Mouse (Mus musculus) hindbrain, embryonic 15.5 days (tissue): ENCODE data around the gene Cd79a. TPM values are rescaled to one million over a fixed set of nuclear protein-coding genes. Genes with fewer than 3 reads are reported as not detected.

ENCODE experiments used
- ATAC-seq: fragments of 200-750 bp; cut with Nextera tagmentation; 2 replicates; pipeline ENCODE4 v1.8.0; 2017; ENCODE audit warnings: low read depth, moderate number of reproducible peaks, moderate TSS enrichment; ENCODE audit not compliant: low FRiP score
- H3K27ac ChIP-seq: fragments of 300-500 bp; sonication (generic); replicated peaks from 2 replicates; pipeline ENCODE4 v1.5.1; 2015; ENCODE audit warnings: mild to moderate bottlenecking, inconsistent platforms
- H3K27me3 ChIP-seq: fragments of 300-500 bp; sonication (generic); 2 replicates; pipeline ENCODE4 v1.6.1; 2015; ENCODE audit warnings: control low read depth, inconsistent platforms
- H3K36me3 ChIP-seq: fragments of 300-500 bp; sonication (generic); 2 replicates; pipeline ENCODE4 v1.6.1; 2015; ENCODE audit warnings: control low read depth, inconsistent platforms
- H3K4me1 ChIP-seq: fragments of 300-500 bp; sonication (generic); replicated peaks from 2 replicates; pipeline ENCODE4 v1.6.1; 2015; ENCODE audit warnings: control low read depth, inconsistent platforms
- H3K4me2 ChIP-seq: fragments of 300-500 bp; sonication (generic); 2 replicates; pipeline ENCODE4 v1.6.1; 2015; ENCODE audit warnings: moderate library complexity, mild to moderate bottlenecking, inconsistent platforms
- H3K4me3 ChIP-seq: fragments of 300-500 bp; sonication (generic); 2 replicates; pipeline ENCODE4 v1.5.1; 2015; ENCODE audit warnings: mild to moderate bottlenecking, inconsistent platforms
- H3K9ac ChIP-seq: fragments of 300-500 bp; sonication (generic); 2 replicates; pipeline ENCODE4 v1.6.1; 2015; ENCODE audit warnings: inconsistent platforms
- H3K9me3 ChIP-seq: fragments of 300-500 bp; sonication (generic); 2 replicates; pipeline ENCODE4 v1.6.1; 2016; ENCODE audit warnings: control low read depth, inconsistent platforms
- WGBS: fragments of 180-500 bp; shearing (Covaris S2); methylation state at CpG from one replicate; pipeline ENCODE4 v1.1.7; 2015; 5-methylcytosine and 5-hydroxymethylcytosine counted together
- polyA plus RNA-seq: library from polyadenylated mRNA; unstranded; fragments of >200 nt; fragmentation: Nextera tagmentation; extraction: Ambion mirVana; gene quantifications from 2 replicates; pipeline ENCODE4 v1.2.1, GENCODE M21; 2015

Gene Cd79a
- polyA plus RNA-seq, 1 experiment from 2014 or later: 0.17 TPM

GRCm38 (mm10) chr7:24903444-24903825 is 6.3 kb downstream of the Cd79a start:
- 47% methylated on average over 10 of the region's 10 CpGs for WGBS
- Histone ChIP-seq H3K27me3 (no peaks in the 10 kb centered on the region), H3K4me3 (peak overlapping the region; percentile 57), H3K36me3 (no peaks in the 10 kb centered on the region), H3K4me2 (peak overlapping the region; percentile 63), H3K4me1 (peaks cover 49% of the 10 kb centered on the region), H3K27ac (0 out of 2 replicates have a peak overlapping the region, but pooled peaks have one; percentile 71), H3K9me3 (no peaks in the 10 kb centered on the region), H3K9ac (peak overlapping the region; percentile 70; the same call in 1 of the 2 replicates)
- ATAC-seq: no peak

GRCm38 (mm10) chr7:24904070-24904483 is 6.9 kb downstream of the Cd79a start:
- H3K36me3 ChIP-seq: no peaks in the 10 kb centered on the region
- peak overlapping the region; percentile 57 for H3K4me3 ChIP-seq
- ATAC-seq: peak; percentile 98
- no peaks in the 10 kb centered on the region for H3K27me3 ChIP-seq
- peaks cover 49% of the 10 kb centered on the region for H3K4me1 ChIP-seq
- peak overlapping the region; percentile 78 for H3K27ac ChIP-seq
- no peaks in the 10 kb centered on the region for H3K9me3 ChIP-seq
- peak overlapping the region; percentile 63 for H3K4me2 ChIP-seq
- under 1% methylated on average over 30 of the region's 30 CpGs for WGBS
- H3K9ac ChIP-seq: peak overlapping the region; percentile 60

GRCm38 (mm10) chr7:24904936-24905335 is 7.8 kb downstream of the Cd79a start:
- H3K4me3 ChIP-seq: peak overlapping the region; percentile 57

GRCm38 (mm10) chr7:24906551-24906950 is 9.4 kb downstream of the Cd79a start:
- H3K36me3 ChIP-seq: peaks cover 3% of the 10 kb centered on the region; the same call in 1 of the 2 replicates
- no peak for ATAC-seq
- H3K27me3 ChIP-seq: no peaks in the 10 kb centered on the region
- H3K9me3 ChIP-seq: no peaks in the 10 kb centered on the region
- 38% methylated on average over 6 of the region's 6 CpGs for WGBS
- no peak overlapping the region for H3K4me2 ChIP-seq
- H3K27ac ChIP-seq: no peak overlapping the region
- no peak overlapping the region for H3K4me3 ChIP-seq
- peaks cover 49% of the 10 kb centered on the region for H3K4me1 ChIP-seq
- H3K9ac ChIP-seq: no peak overlapping the region

More at GRCm38 (mm10) chr7:24904936-24905335, 7.8 kb downstream of the Cd79a start:
- Histone ChIP-seq H3K9ac (peak overlapping the region; percentile 60), H3K4me2 (peak overlapping the region; percentile 63), H3K9me3 (no peaks in the 10 kb centered on the region), H3K27ac (peak overlapping the region; percentile 78; the same call in 1 of the 2 replicates), H3K4me1 (peaks cover 49% of the 10 kb centered on the region), H3K36me3 (peaks cover 3% of the 10 kb centered on the region; the same call in 1 of the 2 replicates), H3K27me3 (no peaks in the 10 kb centered on the region)
- 17% methylated on average over 3 of the region's 3 CpGs for WGBS
- ATAC-seq: no peak

- H3K9me3 ChIP-seq: no peaks in the 10 kb centered on the region
- peaks cover 10% of the 10 kb centered on the region; the same call in 1 of the 2 replicates for H3K36me3 ChIP-seq
- H3K27ac ChIP-seq: no peak overlapping the region
- H3K4me1 ChIP-seq: peaks cover 47% of the 10 kb centered on the region
- no peak overlapping the region for H3K4me2 ChIP-seq
- 48% methylated on average over 13 of the region's 13 CpGs for WGBS
- no peak for ATAC-seq
- H3K4me3 ChIP-seq: no peak overlapping the region
- H3K27me3 ChIP-seq: no peaks in the 10 kb centered on the region
- H3K9ac ChIP-seq: no peak overlapping the region
These were observed 10.1 kb downstream of the Cd79a start for GRCm38 (mm10) chr7:24907211-24907748.

- Histone ChIP-seq H3K36me3 (peaks cover 31% of the 10 kb centered on the region), H3K4me2 (no peak overlapping the region), H3K9ac (no peak overlapping the region), H3K27ac (no peak overlapping the region), H3K4me3 (no peak overlapping the region), H3K9me3 (no peaks in the 10 kb centered on the region), H3K4me1 (0 out of 2 replicates have a peak, but pooled peaks cover 2% of the 10 kb centered on the region), H3K27me3 (no peaks in the 10 kb centered on the region)
- no peak for ATAC-seq
- 93% methylated on average over 14 of the region's 14 CpGs for WGBS
These were observed 15.3 kb downstream of the Cd79a start for GRCm38 (mm10) chr7:24912480-24912879.

- Histone ChIP-seq H3K4me1 (no peaks in the 10 kb centered on the region), H3K36me3 (peaks cover 63% of the 10 kb centered on the region), H3K4me3 (no peak overlapping the region), H3K9me3 (no peaks in the 10 kb centered on the region), H3K4me2 (no peak overlapping the region), H3K27ac (no peak overlapping the region), H3K27me3 (no peaks in the 10 kb centered on the region), H3K9ac (no peak overlapping the region)
- peak; percentile 21; the same call in 1 of the 2 replicates for ATAC-seq
- WGBS: 96% methylated on average over 20 of the region's 20 CpGs
These were observed 21.7 kb downstream of the Cd79a start for GRCm38 (mm10) chr7:24918763-24919323.

- WGBS: 80% methylated on average over 9 of the region's 9 CpGs
- ATAC-seq: no peak; the same call in 1 of the 2 replicates
- Histone ChIP-seq H3K4me3 (no peak overlapping the region), H3K27me3 (no peaks in the 10 kb centered on the region), H3K4me1 (no peaks in the 10 kb centered on the region), H3K9me3 (no peaks in the 10 kb centered on the region), H3K4me2 (no peak overlapping the region), H3K36me3 (peaks cover 67% of the 10 kb centered on the region), H3K27ac (no peak overlapping the region), H3K9ac (no peak overlapping the region)
These were observed 22.5 kb downstream of the Cd79a start for GRCm38 (mm10) chr7:24919728-24920127.

GRCm38 (mm10) chr7:24930475-24930874 is 33.3 kb downstream of the Cd79a start:
- H3K9me3 ChIP-seq: no peaks in the 10 kb centered on the region
- WGBS: 33% methylated on average over 6 of the region's 6 CpGs
- H3K4me1 ChIP-seq: peaks cover 24% of the 10 kb centered on the region
- H3K4me2 ChIP-seq: no peak overlapping the region
- H3K27me3 ChIP-seq: peaks cover 60% of the 10 kb centered on the region
- H3K9ac ChIP-seq: no peak overlapping the region
- H3K4me3 ChIP-seq: no peak overlapping the region
- H3K27ac ChIP-seq: no peak overlapping the region
- no peak for ATAC-seq
- H3K36me3 ChIP-seq: peaks cover 7% of the 10 kb centered on the region; the same call in 1 of the 2 replicates

GRCm38 (mm10) chr7:24931651-24932050 is 34.5 kb downstream of the Cd79a start:
- Histone ChIP-seq H3K27ac (no peak overlapping the region), H3K9ac (no peak overlapping the region), H3K4me3 (no peak overlapping the region), H3K27me3 (peaks cover 70% of the 10 kb centered on the region), H3K36me3 (0 out of 2 replicates have a peak, but pooled peaks cover 4% of the 10 kb centered on the region), H3K4me2 (no peak overlapping the region), H3K9me3 (no peaks in the 10 kb centered on the region), H3K4me1 (peaks cover 24% of the 10 kb centered on the region)
- ATAC-seq: no peak
- WGBS: 2% methylated on average over 14 of the region's 15 CpGs

- 7% methylated on average over 6 of the region's 6 CpGs for WGBS
- peaks cover 85% of the 10 kb centered on the region for H3K27me3 ChIP-seq
- H3K9ac ChIP-seq: no peak overlapping the region
- no peak for ATAC-seq
- no peaks in the 10 kb centered on the region for H3K9me3 ChIP-seq
- no peak overlapping the region for H3K4me2 ChIP-seq
- H3K27ac ChIP-seq: no peak overlapping the region
- no peaks in the 10 kb centered on the region for H3K36me3 ChIP-seq
- H3K4me3 ChIP-seq: peak overlapping the region; percentile 39; the same call in 1 of the 2 replicates
- H3K4me1 ChIP-seq: peaks cover 20% of the 10 kb centered on the region
These were observed 46.5 kb downstream of the Cd79a start for GRCm38 (mm10) chr7:24943641-24944040.

GRCm38 (mm10) chr7:24944257-24944950 is 47.2 kb downstream of the Cd79a start, which contains the start of gene Gm4881:
Gm4881 (minus strand) TSS chr7:24944494.
- peaks cover 28% of the 10 kb centered on the region for H3K4me1 ChIP-seq
- ATAC-seq: no peak
- H3K27ac ChIP-seq: no peak within 1 kb of the TSS
- H3K36me3 ChIP-seq: no peaks in the 10 kb centered on the region
- 0 out of 2 replicates have a peak within 1 kb of the TSS, but pooled peaks have one; percentile 28 for H3K9ac ChIP-seq
- no peaks in the 10 kb centered on the region for H3K9me3 ChIP-seq
- H3K4me3 ChIP-seq: peak within 1 kb of the TSS; percentile 39
- peak within 1 kb of the TSS; percentile 69 for H3K4me2 ChIP-seq
- H3K27me3 ChIP-seq: peaks cover 83% of the 10 kb centered on the region
- under 1% methylated on average over 56 of the region's 72 CpGs for WGBS
